Mouse (Mus musculus) erythroblast, embryonic 14.5 days (primary cell): ENCODE measurements around the gene Pla2g15.

Experiments used
- GATA1 ChIP-seq: IDR thresholded peaks from 2 replicates; pipeline ENCODE4 v1.6.1; 2012; ENCODE audit warnings: low read length, inconsistent platforms, mixed read lengths
- TAL1 ChIP-seq: IDR thresholded peaks from 3 replicates; pipeline ENCODE4 v1.6.1; 2012; ENCODE audit warnings: low read length, inconsistent platforms, mixed read lengths

GRCm38 (mm10) chr8:106123443-106123842 is 26.8 kb upstream of the Pla2g15 start:
- TF ChIP-seq GATA1 (no peak), TAL1 (no peak)
